Mouse (Mus musculus) lung, postnatal 0 days (tissue): ENCODE measurements around the gene Krt17.

Experiments
- CTCF ChIP-seq: IDR thresholded peaks from 2 replicates; pipeline ENCODE4 v1.5.1; 2016; ENCODE audit warnings: antibody characterized with exemption, mild to moderate bottlenecking
- EP300 ChIP-seq: IDR thresholded peaks from 2 replicates; pipeline ENCODE4 v1.6.1; 2016; ENCODE audit warnings: antibody characterized with exemption, mild to moderate bottlenecking, control low read depth

GRCm38 (mm10) chr11:100275466-100275865, 14.6 kb upstream of the Krt17 start:
- TF ChIP-seq CTCF (no peak), EP300 (no peak)
